22 mouse cellular contexts compared by ENCODE assay signal in the genomic region with DNA sequence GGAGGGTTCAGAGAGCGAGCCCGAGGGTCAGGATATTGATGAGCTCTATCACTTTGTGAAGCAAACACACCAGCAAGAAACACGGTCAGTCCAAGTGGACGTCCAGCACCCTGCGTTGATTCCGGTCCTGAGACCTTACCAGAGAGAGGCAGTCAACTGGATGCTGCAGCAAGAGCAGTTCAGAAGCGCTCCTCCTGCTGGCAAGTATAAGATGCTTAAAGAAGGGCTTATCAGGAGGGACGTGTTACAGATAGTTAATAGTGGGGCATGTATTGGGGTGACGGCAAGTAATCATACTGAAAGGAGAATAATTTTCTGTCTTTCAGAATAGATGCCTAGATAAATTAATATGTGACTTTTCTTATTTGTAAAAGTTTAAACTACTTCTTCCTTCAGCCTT. TPM values are rescaled to one million over a fixed set of nuclear protein-coding genes. Genes with fewer than 3 reads are reported as not detected.
DNase-seq lines count a peak whose midpoint lies in the region; ATAC-seq and TF ChIP-seq lines count a peak whose summit lies in the region.
"Had no signal": no experiment of that assay in that cellular context is flagged by ENCODE, and none has a peak within 500 bp of the region (broad histone marks: within the 10 kb centered on the region; RNA-seq: fewer than 3 reads in every experiment).

No protein-coding gene starts in this region.

- no peak overlapping the region for H3K4me3 ChIP-seq in kidney, postnatal 0 days (replicated peaks; ENCODE audit: low read depth, low read length)
- no peak overlapping the region for H3K4me3 ChIP-seq in E14TG2a.4 (replicated peaks; ENCODE audit: low read length)
- H3K4me3 ChIP-seq: embryonic facial prominence, embryonic 13.5 days; heart, embryonic 13.5 days; limb, embryonic 12.5 days; liver, embryonic 15.5 days; megakaryocyte, embryonic 14.5 days; stomach, embryonic 15.5 days had no signal

- H3K4me2 ChIP-seq in kidney, postnatal 0 days (ENCODE audit: low read length): no peak overlapping the region
- H3K4me2 ChIP-seq: embryonic facial prominence, embryonic 13.5 days; heart, embryonic 13.5 days; limb, embryonic 12.5 days; liver, embryonic 15.5 days; stomach, embryonic 15.5 days had no signal

- H3K36me3 ChIP-seq in kidney, postnatal 0 days (ENCODE audit: insufficient read depth, low read length): peaks cover 35% of the 10 kb centered on the region
- peaks cover 86% of the 10 kb centered on the region for H3K36me3 ChIP-seq in E14TG2a.4 (ENCODE audit: insufficient read depth, low read length)

- no peak overlapping the region for H3K9ac ChIP-seq in kidney, postnatal 0 days (ENCODE audit: low read depth, low read length)
- H3K9ac ChIP-seq: embryonic facial prominence, embryonic 13.5 days; heart, embryonic 13.5 days; limb, embryonic 12.5 days; liver, embryonic 15.5 days; stomach, embryonic 15.5 days had no signal

- H3K9me3 ChIP-seq in kidney, postnatal 0 days (replicated peaks; ENCODE audit: low read length): no peaks in the 10 kb centered on the region
- no peaks in the 10 kb centered on the region for H3K9me3 ChIP-seq in E14TG2a.4 (ENCODE audit: low read length)
- H3K9me3 ChIP-seq: embryonic facial prominence, embryonic 13.5 days; heart, embryonic 13.5 days; limb, embryonic 12.5 days; liver, embryonic 15.5 days; megakaryocyte, embryonic 14.5 days; stomach, embryonic 15.5 days had no signal

- 88% methylated on average over 9 of the region's 9 CpGs for WGBS in kidney, postnatal 0 days

- no peak overlapping the region for H3K27ac ChIP-seq in kidney, postnatal 0 days
- H3K27ac ChIP-seq: embryonic facial prominence, embryonic 13.5 days; heart, embryonic 13.5 days; limb, embryonic 12.5 days; liver, embryonic 15.5 days; stomach, embryonic 15.5 days had no signal

- TF ChIP-seq CTCF in kidney, postnatal 0 days (IDR thresholded peaks at IDR 0.05; ENCODE audit: low read depth): peak; percentile 33; the same call in 1 of the 2 replicates
- 0 out of 2 replicates have a peak, but pooled peaks have one; percentile 7 for TF ChIP-seq CTCF in E14TG2a.4 (conservative IDR thresholded peaks at IDR 0.05; ENCODE audit: low read length)

- DNase-seq in cerebellum, postnatal 10 days: peak; percentile 13 to 20
- DNase-seq in cerebellum, postnatal 25 days: no peak
- no peak for DNase-seq in kidney, postnatal 0 days (ENCODE audit: low spot score)
- DNase-seq in kidney, adult 8-10 months: no peak
- no peak for DNase-seq in thymus, adult 18-20 months
- no peak for DNase-seq in urinary bladder, postnatal 10 days (ENCODE audit: low spot score)
- DNase-seq: adrenal gland, adult 2 months; cerebellum, adult 9-10 months; gastrocnemius, postnatal 14 days; heart, adult 18-20 months; heart, postnatal 4 days; kidney, postnatal 4 days; lung, postnatal 14 days; retina, postnatal 1 day had no signal

- H3K4me1 ChIP-seq in kidney, postnatal 0 days (replicated peaks; ENCODE audit: insufficient read depth, low read length): no peaks in the 10 kb centered on the region
- H3K4me1 ChIP-seq in E14TG2a.4 (replicated peaks; ENCODE audit: low read depth, low read length): peaks cover 11% of the 10 kb centered on the region
- H3K4me1 ChIP-seq: limb, embryonic 12.5 days; stomach, embryonic 15.5 days had no signal

- H3K27me3 ChIP-seq in kidney, postnatal 0 days (ENCODE audit: insufficient read depth, low read length): no peaks in the 10 kb centered on the region
- H3K27me3 ChIP-seq in E14TG2a.4 (ENCODE audit: insufficient read depth, low read length): no peaks in the 10 kb centered on the region
- H3K27me3 ChIP-seq: embryonic facial prominence, embryonic 13.5 days; heart, embryonic 13.5 days; limb, embryonic 12.5 days; liver, embryonic 15.5 days; megakaryocyte, embryonic 14.5 days; stomach, embryonic 15.5 days had no signal

- ATAC-seq in kidney, postnatal 0 days (replicated peaks; ENCODE audit: low FRiP score, low read depth): no peak
- peak; percentile 63; the same call in 1 of the 2 replicates for ATAC-seq in erythroid progenitor cell, adult 5-6 weeks (replicated peaks; ENCODE audit: low FRiP score, poor library complexity, severe bottlenecking)

RNA-seq across cellular contexts. Expression of a gene that starts 7.8 kb away (rescaled TPM):
- polyA plus RNA-seq in kidney, postnatal 0 days (2015; fragmentation: Nextera tagmentation; extraction: Ambion mirVana): 10.7 and 11.0 TPM in 2 replicates
- total RNA-seq in erythroid progenitor cell, adult 5-6 weeks (2015; ENCODE audit: low replicate concordance): 10.1 and 10.5 TPM in 2 replicates
- 6.8 and 15.0 TPM in 2 replicates for total RNA-seq in erythroid progenitor cell, adult 5-6 weeks (2017; ENCODE audit: low replicate concordance)

Comparison
In these comparisons a context has a peak if more than half of its experiments do, and no peak if none do; other contexts are left out.
1. DNase-seq: peak in cerebellum, postnatal 10 days (2 of 2); none in cerebellum, postnatal 25 days (0 of 2), kidney, postnatal 0 days (single experiment), kidney, adult 8-10 months (0 of 2), thymus, adult 18-20 months (0 of 2) and urinary bladder, postnatal 10 days (single experiment).